Mouse (Mus musculus) cerebral cortex, adult 2 months (tissue): Measurements from ENCODE around the gene Sp1.

Experiments
- WGBS: fragments of 180-500 bp; shearing (Covaris S2); methylation state at CpG from one replicate; pipeline ENCODE4 v1.1.7; 2018; 5-methylcytosine and 5-hydroxymethylcytosine counted together

Gene Sp1

DNA sequence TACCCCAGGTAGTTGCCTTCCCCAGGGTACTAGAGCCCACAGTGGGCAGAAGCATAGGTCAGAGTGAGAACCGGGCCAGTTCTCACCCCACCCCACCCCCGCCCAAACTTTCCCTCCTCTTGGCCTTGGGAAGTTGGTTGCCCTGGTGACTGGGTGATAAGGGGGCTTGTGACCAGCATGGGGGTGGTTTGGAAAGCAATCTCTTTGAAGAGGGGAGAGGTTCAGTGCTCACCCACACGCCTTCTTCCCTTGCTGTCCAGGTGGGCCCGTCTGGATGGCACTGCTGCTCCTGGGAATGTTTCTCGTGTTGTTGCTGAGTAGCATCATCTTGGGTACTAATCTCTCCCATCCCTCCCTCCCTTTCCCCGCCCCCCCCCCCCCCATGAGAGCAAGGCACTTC lies 40.5 kb downstream of the Sp1 start:
- 79% methylated on average over 5 of the region's 6 CpGs for WGBS

DNA sequence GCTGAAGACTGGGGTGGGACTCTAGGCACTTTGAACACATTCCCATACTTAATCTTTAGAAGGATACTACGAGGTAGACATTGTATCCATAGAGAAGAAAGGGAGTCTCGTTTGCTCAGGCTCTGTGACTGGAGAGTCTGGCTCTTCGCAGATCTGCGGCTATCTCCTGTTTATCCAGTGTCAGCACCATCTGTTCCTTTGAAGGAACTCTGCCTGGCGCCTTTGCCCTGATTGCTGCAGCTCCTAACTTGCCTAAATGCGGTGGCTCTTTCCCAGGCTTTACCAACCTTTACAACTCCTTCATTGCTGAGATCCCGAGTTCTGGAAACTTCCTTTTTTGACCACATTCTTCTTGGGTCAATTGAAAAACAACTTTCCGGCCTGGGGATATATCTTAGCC lies 43.4 kb downstream of the Sp1 start:
- 74% methylated on average over 8 of the region's 8 CpGs for WGBS

DNA sequence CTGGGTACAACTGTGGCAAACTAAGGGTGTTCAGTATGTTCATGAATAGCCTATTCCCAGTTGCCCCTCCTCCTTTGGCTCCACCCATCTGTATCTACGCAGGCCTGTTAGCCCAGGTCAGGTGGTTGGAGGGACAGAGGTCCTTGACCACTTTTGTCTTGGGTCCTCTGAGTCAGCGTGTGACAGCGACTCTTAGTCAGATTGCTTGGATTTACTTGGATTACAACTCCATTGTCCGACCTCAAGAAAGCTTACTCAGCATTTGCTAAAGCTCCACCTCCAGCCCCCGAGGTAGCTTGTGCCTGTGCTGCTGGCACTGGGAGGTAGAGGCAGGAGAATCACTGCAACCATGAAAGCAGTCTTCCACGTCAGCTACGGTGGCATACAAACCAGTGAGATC lies 45.0 kb downstream of the Sp1 start:
- 35% methylated on average over 7 of the region's 7 CpGs for WGBS

DNA sequence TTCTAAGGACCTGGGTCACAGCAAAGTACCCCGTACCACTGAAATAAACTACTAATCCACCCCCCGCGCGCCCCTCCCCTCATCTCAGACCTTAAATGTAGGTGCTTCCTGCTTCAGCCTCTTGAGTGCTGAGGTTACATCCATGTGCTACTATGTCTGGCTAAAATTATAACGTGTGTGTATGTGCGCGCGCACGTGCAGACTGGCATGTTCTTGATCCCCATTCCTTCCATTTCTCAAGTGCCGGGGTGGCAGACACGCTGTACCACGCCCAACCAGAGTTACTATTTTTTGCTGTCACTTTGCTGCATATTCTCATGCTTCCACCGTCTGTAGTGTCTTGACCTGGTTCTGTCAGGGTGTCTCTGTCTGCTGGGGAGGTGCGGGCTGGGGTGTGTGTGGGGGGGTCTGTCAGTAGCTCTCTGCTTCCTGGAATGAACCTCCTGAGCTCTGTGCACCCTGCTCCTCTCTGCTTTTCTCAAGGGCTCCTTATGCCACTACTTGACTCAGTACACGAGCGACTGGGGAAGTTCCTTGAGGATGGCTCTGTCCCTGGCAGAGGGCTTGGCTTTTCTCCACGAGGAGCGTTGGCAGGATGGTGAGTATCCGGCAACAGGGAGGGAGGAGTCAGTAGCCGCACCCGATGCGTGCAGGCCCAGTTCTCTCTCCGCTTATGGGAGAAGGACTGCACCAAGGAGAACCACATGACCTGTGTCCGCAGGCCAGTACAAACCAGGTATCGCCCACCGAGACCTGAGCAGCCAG lies 45.9 kb downstream of the Sp1 start:
- 62% methylated on average over 26 of the region's 26 CpGs for WGBS

DNA sequence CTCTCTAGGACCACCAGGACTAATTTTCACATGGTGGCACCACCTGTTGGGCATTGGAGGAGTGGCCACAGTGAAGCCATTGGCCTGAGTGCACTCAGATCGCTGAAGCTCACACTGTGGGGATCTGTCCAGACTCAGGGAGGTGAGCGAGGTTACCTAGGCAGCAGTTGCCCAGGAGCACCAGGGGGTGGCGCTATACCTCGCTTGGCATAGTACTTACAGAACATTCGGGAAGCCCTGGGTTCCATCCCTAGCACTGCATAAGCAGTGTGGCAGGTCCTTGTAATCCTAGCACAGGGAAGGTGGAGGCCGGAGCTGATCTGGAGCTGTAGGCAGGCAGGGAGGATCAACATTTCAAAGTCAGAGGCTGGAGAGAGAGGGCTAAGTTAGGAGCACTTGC lies 50.0 kb downstream of the Sp1 start:
- 45% methylated on average over 6 of the region's 6 CpGs for WGBS

DNA sequence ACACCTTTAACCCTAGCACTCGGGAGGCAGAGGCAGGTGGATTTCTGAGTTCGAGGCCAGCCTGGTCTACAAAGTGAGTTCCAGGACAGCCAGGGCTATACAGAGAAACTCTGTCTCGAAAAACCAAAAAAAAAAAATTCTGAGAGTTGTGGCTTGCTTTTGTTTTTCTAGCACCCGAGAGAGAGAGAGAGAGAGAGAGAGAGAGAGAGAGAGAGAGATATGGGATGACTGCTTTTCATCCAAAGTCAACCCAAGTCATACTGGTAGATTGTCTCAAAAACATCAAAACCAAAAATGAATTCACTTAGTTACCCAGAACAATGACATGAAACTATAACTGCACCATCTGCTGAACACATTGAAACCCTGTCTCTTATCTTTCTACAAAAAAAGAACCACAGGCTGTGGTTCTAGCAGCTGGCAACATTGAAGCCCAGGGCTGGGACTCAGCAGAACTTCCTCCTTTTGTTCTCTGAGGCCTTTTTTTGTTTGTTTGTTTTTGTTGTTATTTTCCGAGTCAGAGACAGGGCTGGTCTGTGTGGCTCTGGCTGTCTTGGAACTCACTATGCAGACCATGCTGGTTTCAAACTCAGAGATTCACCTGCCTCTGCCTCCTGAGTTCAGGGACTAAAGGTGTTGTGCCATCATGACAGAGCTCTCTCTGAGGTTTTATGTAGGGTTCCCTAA lies 52.2 kb downstream of the Sp1 start:
- 65% methylated on average over 5 of the region's 5 CpGs for WGBS

DNA sequence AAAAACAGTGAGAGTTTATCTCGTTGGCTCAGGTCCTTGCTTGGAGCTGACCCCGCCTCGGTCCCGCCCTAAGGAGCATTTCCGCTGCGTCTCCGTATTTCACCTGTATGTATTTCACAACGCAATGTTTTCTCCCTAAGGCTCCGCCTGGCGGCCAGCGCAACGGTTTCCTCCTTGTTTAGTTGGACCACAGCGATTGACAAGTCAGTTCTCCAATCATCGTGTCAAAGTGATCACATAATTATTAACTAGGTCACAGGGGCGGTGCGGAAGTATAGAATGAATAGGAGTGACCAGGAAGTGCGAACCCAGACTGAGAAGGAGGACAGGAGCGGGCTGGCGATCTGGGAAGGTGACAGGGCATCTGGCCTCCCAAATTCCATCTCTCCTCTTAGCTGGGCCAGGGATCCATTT lies 53.0 kb downstream of the Sp1 start, which contains the start of gene Prr13:
Prr13 (plus strand) TSS at position 125 of the 414 bp plus-strand sequence.
- WGBS, result 2% methylated on average over 19 of the region's 19 CpGs

DNA sequence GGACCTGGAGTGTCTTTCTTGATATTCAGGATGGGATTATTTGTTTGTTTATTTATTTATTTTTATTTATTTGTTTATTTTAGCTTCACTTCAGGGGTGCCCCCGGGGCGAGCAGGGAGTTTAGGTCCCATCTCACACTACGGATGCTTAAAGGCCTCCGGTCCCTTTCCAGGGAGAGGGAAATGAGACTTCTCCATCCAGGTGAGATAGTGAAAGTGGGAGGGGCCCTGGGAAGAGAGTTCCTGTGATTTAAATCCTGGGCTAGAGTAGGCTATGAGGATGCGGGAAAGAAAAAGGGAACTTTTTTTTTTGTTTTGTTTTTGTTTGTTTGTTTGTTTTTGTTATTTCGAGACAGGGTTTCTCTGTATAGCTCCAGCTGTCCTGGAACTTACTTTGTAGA lies 53.4 kb downstream of the Sp1 start:
- WGBS, result 44% methylated on average over 6 of the region's 6 CpGs

DNA sequence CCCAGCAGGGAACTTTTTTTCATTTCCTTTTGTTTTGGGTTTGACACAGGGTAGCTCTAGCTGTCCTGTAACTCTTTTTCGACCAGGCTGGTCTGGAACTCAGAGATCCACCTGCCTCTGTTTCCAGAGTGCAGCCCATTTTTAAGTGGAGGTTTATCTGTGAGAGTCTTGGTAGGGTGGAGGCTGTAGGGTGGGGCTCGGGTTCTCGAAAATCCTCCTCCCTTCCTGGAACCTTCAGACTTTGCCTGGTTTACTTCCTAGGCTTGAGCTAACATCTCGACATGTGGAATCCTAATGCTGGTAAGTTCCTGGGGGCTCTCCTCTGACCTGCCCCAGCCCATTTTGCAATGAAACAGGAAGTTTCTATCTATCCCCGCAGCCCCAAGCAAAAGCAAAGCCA lies 53.9 kb downstream of the Sp1 start:
- WGBS, result 64% methylated on average over 5 of the region's 5 CpGs

DNA sequence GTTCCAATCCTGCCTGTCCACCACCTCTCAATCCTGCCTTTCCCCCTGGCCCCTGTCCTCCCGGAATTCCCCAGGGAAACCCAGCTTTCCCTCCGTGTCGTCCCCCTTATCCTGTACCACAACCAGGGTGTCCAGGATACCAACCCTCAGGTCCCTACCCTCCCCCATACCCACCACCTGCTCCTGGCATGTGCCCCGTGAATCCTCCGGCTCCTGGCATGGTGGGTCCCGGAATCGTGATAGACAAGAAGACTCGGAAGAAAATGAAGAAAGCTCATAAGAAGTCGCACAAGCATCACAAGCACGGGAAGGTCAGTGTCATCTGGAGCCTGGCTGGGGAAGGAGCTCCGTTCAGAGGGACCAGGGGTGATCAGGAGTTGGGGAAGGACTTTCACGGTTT lies 54.5 kb downstream of the Sp1 start:
- 77% methylated on average over 12 of the region's 12 CpGs for WGBS

DNA sequence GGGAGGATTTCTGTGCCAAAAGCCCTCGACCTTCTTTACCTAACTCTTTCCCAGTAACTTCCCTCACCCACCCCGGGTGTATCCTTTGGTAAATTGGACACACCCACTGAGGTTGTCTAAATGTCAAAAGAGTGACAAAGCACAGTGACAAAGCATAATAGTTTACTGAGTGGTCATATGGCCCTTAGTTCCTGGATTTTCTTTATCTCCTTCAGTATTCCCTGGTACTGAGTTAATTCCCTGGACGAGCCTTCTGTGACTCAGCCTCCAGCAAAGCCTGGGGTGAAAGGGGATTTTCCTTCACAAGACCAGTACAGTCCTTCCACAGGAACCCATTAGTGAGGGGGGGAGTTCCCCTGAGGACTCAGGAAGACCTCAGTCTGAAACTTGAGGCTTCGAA lies 55.0 kb downstream of the Sp1 start:
- 75% methylated on average over 4 of the region's 4 CpGs for WGBS

DNA sequence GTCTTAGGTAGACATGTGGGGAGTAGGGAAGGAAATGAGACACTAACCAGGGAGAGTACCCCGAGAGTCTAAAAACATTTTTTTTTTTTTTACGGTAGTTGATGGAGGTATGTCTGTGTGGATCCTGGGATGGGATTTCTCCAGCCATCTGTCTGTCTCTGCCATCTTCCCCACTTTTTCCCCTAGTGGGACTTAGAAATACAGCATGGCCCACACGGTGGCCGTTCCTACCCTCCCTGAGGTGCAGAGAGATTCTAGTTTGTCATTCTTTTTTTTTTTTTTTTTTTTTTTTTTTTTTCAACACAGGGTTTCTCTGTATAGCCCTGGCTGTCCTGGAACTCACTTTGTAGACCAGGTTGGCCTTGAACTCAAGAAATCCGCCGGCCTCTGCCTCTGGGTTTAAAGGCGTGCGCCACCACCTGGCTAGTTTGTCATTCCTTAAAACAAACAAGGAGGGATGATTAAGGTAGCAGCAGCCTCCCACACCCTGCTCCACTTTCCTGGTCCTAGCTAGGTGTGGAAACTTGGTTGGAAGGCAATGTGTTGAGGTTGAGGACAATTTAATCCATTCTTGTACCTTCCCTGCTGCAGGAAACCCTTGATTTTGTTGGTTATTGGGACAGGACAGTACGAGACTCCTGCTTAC lies 55.6 kb downstream of the Sp1 start:
- WGBS, result 91% methylated on average over 9 of the region's 9 CpGs

DNA sequence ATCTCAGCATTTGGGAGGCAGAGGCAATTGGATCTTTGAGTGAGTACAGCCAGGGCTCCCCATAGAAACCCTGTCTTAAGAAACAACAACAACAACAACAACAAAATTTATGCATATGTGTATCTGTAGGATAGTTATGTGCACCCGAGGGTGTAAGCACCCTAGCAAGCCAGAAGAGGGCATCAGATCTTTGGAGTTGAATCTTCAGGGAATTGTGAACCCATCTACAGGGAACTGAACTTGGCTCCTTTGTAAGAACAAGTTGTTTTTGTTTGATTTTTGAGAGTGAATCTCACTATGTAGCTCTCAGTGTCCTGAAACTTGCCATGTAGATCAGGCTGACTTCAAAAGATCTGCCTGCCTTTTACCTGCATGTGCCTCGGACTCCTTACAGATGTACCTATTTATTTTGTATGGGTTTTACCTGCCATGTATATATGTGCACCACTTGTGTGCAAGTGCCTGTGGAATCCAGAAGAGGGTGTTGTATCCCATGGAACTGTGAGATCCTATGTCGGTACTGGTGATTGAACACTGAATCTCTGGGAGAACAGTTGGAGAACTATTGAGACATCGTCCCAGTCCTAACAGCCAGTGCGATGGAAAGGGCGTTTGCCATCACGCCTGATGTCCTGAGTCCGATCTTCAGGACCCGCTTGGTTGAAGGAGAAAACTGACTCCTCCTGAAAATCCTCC lies 62.9 kb downstream of the Sp1 start:
- 96% methylated on average over 9 of the region's 9 CpGs for WGBS

DNA sequence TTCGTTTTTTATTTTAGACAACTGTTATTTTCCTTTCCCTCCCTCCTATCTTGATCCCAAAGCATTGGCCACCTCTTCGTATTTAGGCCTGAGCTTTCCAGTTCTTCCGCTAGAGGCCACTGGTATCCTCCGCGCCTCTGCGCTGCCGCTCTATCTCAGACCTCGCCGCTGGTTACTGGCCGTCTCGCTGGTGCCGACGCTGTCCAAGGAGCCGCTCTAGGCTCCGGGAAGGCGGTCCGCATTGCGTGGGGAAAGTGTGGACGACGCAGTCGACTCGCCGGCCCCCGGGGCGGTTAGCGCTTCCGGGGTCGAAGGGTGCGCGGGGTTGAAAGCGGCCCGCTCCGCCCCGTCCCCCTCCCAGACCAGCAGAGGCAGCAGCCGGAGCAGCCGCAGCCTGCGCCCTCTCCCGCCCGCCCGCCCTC lies 64.3 kb downstream of the Sp1 start, which contains the start of gene Pcbp2:
Pcbp2 (plus strand) TSS at position 357 of the 422 bp plus-strand sequence.
- WGBS, result under 1% methylated on average over 35 of the region's 40 CpGs

DNA sequence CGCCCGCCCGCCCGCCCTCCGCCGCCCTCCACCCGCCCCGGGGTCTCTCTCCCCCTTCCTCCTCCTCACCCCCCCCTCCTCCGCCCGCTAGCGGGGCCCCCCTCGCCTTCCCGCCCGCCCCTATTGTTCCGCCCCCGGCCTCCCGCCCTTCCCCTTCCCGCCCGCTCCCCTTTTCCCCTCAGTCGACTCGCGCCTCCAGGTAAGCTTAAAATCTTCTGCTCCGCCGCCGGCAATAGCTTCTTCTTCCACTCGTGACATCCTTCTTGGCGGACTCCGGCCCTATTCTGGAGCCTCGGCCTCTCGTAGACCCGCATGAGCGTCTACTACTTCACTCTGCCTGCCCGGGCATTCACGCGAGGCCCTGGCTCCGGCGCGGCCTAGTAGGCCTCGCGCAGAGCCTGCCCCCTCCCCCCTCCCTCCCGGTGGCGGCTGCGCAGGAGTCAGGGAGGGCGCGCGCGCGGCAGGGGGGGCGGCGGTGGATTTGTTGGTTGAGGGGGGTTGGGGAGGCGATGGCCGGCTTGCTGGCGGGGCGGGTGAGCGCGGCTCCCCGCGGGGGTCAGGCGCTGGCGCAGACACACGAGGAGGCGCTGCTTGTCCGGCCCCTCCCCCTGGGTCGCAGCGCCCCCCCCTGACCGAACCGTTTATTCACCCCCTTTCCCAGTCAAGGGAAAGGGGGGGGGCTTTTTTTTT lies 64.8 kb downstream of the Sp1 start:
- under 1% methylated on average over 39 of the region's 67 CpGs for WGBS

DNA sequence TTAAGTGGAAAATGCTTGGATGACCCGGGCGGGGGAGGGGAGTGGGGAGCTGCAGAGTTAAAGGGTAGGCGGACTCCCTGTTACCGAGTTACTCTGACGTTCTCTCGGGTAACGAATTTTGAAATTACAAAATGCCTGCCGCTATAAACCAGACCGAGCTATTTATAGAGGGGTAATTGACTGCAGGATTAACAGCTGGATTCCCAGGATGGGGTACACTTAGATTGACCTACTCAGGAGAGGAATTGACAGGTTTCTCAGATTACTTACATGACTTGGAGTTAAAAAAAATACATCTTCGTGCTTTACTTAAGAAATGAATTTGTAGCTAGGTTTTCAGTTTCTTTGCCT lies 65.3 kb downstream of the Sp1 start:
- WGBS, result 1% methylated on average over 10 of the region's 10 CpGs

DNA sequence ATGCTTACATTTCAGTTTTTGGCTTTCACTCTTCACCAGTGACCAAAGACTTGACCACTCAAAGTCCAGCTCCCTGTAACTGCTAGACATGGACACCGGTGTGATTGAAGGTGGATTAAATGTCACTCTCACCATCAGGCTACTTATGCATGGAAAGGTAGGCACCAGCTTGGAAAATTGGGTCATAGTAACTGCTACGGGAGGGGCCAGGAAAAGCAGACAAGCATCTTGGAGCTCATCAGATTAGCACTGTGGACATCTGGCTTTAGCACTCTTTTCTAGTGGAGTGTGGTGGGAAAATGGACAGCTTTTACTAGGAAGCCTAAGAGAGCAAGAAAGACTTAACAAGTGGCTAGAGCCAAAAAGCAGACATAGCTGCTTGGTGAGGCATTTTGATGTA lies 67.3 kb downstream of the Sp1 start:
- WGBS, result 39% methylated on average over 2 of the region's 2 CpGs

DNA sequence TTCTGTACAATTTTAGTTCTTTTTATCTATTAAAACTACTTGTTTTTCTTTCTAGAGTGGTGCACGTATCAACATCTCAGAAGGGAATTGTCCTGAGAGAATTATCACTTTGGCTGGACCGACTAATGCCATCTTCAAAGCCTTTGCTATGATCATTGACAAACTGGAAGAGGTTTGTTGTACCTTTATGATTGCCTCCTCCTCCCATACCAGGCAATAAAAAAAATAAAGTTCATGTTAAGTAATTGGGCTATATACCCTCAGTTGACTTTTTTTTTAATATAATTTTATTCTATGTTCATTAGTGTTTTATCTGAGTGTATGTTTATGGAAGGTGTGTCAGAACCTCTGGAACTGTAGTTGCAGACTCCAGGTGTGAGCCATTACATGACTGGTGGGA lies 68.6 kb downstream of the Sp1 start:
- 85% methylated on average over 2 of the region's 2 CpGs for WGBS

DNA sequence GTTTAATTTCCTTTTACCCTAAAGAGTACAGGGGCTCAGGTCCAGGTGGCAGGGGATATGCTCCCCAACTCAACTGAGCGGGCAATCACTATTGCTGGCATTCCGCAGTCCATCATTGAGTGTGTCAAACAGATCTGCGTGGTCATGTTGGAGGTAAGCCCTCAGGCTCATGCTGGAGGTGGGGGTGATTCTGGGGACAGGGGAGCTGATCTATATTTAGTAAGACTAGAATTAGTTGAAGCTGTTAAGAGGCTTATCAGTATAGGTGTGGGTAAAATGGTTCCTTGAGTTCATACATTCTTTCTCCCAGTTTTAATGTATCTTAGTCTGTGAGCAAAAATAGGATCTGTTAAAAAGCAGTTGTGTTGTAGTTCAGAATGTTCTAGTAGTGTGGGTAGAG lies 77.2 kb downstream of the Sp1 start:
- 88% methylated on average over 3 of the region's 3 CpGs for WGBS

DNA sequence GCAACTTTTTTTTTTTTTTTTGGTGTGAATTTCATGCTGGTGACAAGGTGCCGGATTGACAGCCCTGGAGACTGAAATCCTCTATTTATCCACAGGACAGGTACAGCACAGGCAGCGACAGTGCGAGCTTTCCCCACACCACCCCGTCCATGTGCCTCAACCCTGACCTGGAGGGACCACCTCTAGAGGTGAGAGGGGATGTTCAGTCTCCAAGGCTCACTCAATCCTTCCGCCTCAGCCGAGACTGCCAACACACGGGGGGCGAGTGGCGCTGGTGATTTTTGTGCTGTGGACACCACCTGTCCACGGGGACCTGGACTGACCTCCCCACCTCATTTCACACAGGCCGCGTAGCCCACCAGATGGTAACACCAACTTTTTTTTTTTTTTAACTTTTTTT lies 79.9 kb downstream of the Sp1 start:
- 87% methylated on average over 12 of the region's 12 CpGs for WGBS
